Mouse (Mus musculus) CD8-positive naive resting alpha-beta T cell, adult 2 months (primary cell): ENCODE measurements around the gene Zfp3.

Experiments
- DNase-seq, 2 experiments: peaks; one replicate each; pipeline ENCODE4 v3.0.0; 2022; ENCODE audit warnings: low read depth in 2 of 2, low spot score in 2 of 2

The Zfp3 gene

DNA sequence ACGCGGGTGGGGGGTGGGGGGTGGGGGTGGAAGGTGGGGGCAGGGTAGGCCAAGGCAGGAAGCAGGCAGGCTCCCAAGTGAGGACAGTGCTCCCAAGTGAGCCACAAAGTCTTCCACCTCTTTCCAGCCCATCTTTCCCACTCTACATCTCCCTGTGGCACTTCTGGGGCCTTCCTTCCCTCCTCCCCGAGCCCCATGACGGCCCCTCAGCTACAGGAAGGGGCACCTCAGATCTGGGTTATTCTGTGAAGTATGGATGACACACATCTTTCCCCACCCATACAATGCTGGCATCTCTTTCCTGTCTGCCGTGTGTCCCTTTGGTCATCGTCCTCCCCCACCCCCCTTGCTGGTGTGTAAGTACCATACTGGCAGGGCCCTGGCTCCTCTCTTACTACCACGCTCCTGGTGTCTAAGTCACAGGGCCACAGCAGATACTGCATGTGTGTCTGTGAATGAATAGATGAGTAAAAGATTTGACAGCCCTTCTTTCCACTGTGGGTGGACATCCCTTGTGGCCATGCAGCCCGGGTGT lies 41.7 kb downstream of the Zfp3 start:
- DNase-seq: no peak

DNA sequence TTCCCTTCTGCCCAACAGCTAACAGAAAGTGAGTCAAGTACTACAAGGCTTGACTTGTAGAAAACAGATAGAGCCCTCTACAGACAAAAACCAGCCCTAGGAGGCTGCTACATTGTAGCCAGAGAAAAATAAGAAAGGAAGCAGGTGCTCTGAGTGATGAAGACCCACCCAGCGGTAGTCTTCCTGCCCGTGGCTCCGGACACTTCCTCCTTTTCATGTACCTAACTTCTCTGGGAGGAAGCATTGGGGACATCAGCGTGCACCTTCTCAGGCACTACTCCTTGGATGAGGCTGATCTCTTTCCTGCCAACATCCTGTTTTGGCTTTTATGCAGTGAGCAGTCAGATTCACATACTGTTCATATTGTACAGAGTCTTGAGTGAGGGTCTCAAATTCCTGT lies 42.7 kb downstream of the Zfp3 start:
- no peak for DNase-seq

DNA sequence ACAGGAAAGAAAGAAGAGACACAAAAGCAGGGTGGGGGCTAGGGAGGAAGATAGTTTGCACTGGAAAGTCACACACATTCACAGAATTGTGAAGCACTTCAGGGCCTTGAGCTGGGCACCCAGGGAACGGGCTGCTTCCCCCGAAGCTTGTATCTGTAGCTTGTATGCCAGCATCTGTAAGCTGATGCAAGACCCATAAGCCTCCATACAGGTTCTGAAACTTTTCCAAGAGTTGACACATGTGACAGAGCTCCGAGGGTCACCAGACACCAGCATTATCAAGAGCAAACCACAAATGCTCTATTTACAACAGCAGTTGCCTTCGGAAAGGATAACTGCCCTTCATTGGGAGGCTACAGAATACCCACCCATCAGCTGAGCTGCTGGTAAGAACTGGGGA lies 43.6 kb downstream of the Zfp3 start:
- no peak for DNase-seq

DNA sequence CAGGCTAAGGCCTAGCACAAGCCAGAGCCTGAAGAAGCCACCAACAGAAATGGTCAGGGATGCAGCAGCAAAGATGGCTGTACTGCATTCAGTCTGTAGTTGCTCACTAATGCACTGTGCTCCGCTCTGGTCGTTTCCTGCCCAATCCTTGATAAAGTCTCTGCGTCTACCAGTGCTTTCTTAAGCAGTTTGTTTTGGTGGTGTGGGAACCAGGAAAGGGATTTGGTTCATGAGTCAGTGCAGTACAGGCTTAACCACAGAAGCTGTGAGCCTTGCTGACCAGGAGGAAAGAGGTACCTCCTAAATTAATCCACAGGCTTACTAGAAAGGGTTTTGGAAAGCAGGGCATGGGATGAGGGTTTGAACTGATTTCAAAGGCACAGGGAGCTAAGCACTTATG lies 44.1 kb downstream of the Zfp3 start:
- DNase-seq: no peak

- DNase-seq: no peak
Measured at GRCm38 (mm10) chr11:70809011-70809410, 45.0 kb downstream of the Zfp3 start.

GRCm38 (mm10) chr11:70811041-70811440 lies 47.0 kb downstream of the Zfp3 start:
- no peak for DNase-seq

- DNase-seq: no peak
Measured at GRCm38 (mm10) chr11:70811471-70812240, 47.6 kb downstream of the Zfp3 start.

GRCm38 (mm10) chr11:70812365-70812764 lies 48.4 kb downstream of the Zfp3 start, which contains the start of gene Scimp:
TSS of gene Scimp (minus strand) at chr11:70812586.
- no peak for DNase-seq

DNA sequence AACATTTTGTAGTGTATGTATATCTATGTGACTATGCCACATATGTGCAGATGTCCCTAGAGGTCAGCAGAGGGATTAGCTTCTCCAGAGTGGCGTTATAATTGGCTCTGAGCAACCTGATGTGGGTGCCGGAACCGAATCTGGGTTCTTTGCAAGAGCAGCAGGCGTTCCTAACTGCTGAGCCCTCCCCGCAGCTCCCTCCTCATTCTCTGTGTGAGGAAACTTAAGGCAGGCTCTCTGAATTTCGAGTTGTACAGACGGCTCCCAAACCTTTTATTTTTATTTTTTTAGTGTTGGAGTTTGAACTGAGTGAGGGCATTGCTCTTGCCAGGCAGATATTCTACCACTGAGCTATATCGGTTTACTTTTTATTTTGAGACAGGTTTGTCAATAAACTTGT lies 51.1 kb downstream of the Zfp3 start:
- DNase-seq: no peak

GRCm38 (mm10) chr11:70815498-70816078 lies 51.6 kb downstream of the Zfp3 start:
- DNase-seq: peak; percentile 65 to 75

- DNase-seq: no peak
Measured at GRCm38 (mm10) chr11:70816770-70817169, 52.8 kb downstream of the Zfp3 start.

- DNase-seq: no peak
Measured at GRCm38 (mm10) chr11:70820120-70820519, 56.1 kb downstream of the Zfp3 start.

- no peak for DNase-seq
Measured at GRCm38 (mm10) chr11:70821728-70822591, 58.0 kb downstream of the Zfp3 start.
